Mouse (Mus musculus) forebrain, embryonic 15.5 days (tissue): ENCODE results near the gene Rpl19. TPM values are rescaled to one million over a fixed set of nuclear protein-coding genes. Genes with fewer than 3 reads are reported as not detected.
A peak's percentile ranks its signal among the peaks of the same experiment; 100 is the strongest.

Experiments used
- ATAC-seq: fragments of 200-750 bp; cut with Nextera tagmentation; replicated peaks from 2 replicates; pipeline ENCODE4 v1.8.0; 2017; ENCODE audit warnings: mild to moderate bottlenecking, moderate TSS enrichment, moderate library complexity
- H3K27ac ChIP-seq: fragments of 300-500 bp; sonication (generic); replicated peaks from 2 replicates; pipeline ENCODE4 v1.5.1; 2015; ENCODE audit warnings: mild to moderate bottlenecking, inconsistent platforms
- H3K27me3 ChIP-seq: fragments of 300-500 bp; sonication (generic); 2 replicates; pipeline ENCODE4 v1.6.1; 2015; ENCODE audit warnings: inconsistent platforms
- H3K36me3 ChIP-seq: fragments of 300-500 bp; sonication (generic); 2 replicates; pipeline ENCODE4 v1.6.1; 2015; ENCODE audit warnings: mild to moderate bottlenecking, inconsistent platforms
- H3K4me1 ChIP-seq: fragments of 300-500 bp; sonication (generic); 2 replicates; pipeline ENCODE4 v1.6.1; 2015; ENCODE audit warnings: inconsistent platforms
- H3K4me2 ChIP-seq: fragments of 300-500 bp; sonication (generic); replicated peaks from 2 replicates; pipeline ENCODE4 v1.6.1; 2015; ENCODE audit warnings: mild to moderate bottlenecking, inconsistent platforms
- H3K4me3 ChIP-seq: fragments of 300-500 bp; sonication (generic); 2 replicates; pipeline ENCODE4 v1.5.1; 2015; ENCODE audit warnings: mild to moderate bottlenecking, inconsistent platforms
- H3K9ac ChIP-seq: fragments of 300-500 bp; sonication (generic); replicated peaks from 2 replicates; pipeline ENCODE4 v1.6.1; 2015; ENCODE audit warnings: mild to moderate bottlenecking, inconsistent platforms
- H3K9me3 ChIP-seq: fragments of 300-500 bp; sonication (generic); 2 replicates; pipeline ENCODE4 v1.6.1; 2016; ENCODE audit warnings: inconsistent platforms
- WGBS: fragments of 180-500 bp; shearing (Covaris S2); methylation state at CpG from one replicate; pipeline ENCODE4 v1.1.7; 2015; ENCODE audit warnings: mixed read lengths; 5-methylcytosine and 5-hydroxymethylcytosine counted together
- polyA plus RNA-seq: library from polyadenylated mRNA; unstranded; fragments of >200 nt; fragmentation: Nextera tagmentation; extraction: Ambion mirVana; gene quantifications from 2 replicates; pipeline ENCODE4 v1.2.1, GENCODE M21; 2015

Gene Rpl19
- polyA plus RNA-seq, 1 experiment from 2014 or later, result 667 TPM

DNA sequence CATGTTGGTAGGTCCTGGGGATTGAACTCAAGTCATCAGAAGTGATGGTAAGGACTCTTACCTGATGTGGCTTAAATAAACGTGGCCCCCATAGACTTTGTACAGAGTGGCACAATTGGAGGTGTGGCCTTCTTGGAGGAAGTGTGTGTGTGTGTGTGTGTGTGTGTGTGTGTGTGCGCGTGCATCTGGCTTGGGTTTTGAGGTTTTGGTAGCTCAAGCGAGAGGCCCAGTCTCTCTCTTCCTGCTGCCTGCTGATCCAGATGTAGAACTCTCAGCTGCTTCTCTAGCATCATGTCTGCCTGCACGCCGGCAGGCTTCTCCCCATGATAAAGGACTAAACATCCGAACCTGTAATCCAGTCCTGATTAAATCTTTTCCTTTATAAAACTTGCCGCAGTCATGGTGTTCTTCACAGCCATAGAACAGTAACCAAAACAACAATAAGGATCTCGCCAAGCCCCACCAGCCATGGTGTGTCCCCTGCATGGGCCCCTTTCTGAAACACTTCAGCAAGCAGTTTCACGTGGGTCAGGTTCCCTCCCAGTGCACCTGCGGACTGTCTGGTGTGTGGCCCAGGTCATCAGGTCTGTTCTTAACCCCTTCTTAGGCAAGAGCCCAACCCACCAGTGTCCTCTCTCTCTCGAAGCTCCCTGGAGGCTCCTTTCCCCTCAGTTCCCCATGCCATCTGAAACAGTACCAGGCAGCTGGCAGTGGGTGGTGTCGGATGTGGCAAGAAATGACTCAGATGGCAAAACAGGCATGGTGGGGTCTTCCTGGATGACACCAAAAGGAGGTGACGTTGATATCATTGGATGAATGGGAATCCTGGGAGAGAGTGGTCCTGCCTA lies 23.4 kb downstream of the Rpl19 start:
- Histone ChIP-seq H3K4me1 (peaks cover 40% of the 10 kb centered on the region), H3K4me2 (no peak overlapping the region), H3K9me3 (no peaks in the 10 kb centered on the region), H3K9ac (no peak overlapping the region), H3K27ac (no peak overlapping the region), H3K36me3 (no peaks in the 10 kb centered on the region), H3K4me3 (no peak overlapping the region), H3K27me3 (peaks cover 35% of the 10 kb centered on the region)
- no peak for ATAC-seq
- WGBS, result 73% methylated on average over 14 of the region's 14 CpGs

GRCm38 (mm10) chr11:98050520-98050815 lies 24.0 kb downstream of the Rpl19 start:
- Histone ChIP-seq H3K9me3 (no peaks in the 10 kb centered on the region), H3K27ac (no peak overlapping the region), H3K9ac (no peak overlapping the region), H3K36me3 (no peaks in the 10 kb centered on the region), H3K4me3 (no peak overlapping the region), H3K4me2 (no peak overlapping the region), H3K4me1 (peaks cover 40% of the 10 kb centered on the region), H3K27me3 (peaks cover 40% of the 10 kb centered on the region)
- no peak for ATAC-seq
- 0% methylated on average over 2 of the region's 2 CpGs for WGBS

- ATAC-seq, result no peak
- Histone ChIP-seq H3K4me2 (no peak overlapping the region), H3K27me3 (peaks cover 44% of the 10 kb centered on the region), H3K4me3 (no peak overlapping the region), H3K9me3 (no peaks in the 10 kb centered on the region), H3K27ac (no peak overlapping the region), H3K9ac (no peak overlapping the region), H3K4me1 (peaks cover 40% of the 10 kb centered on the region), H3K36me3 (no peaks in the 10 kb centered on the region)
- WGBS, result 17% methylated on average over 2 of the region's 2 CpGs
Measured at GRCm38 (mm10) chr11:98050940-98051339, 24.4 kb downstream of the Rpl19 start.

- peaks cover 40% of the 10 kb centered on the region for H3K4me1 ChIP-seq
- no peaks in the 10 kb centered on the region for H3K9me3 ChIP-seq
- H3K4me2 ChIP-seq, result peak overlapping the region; percentile 60
- 7% methylated on average over 12 of the region's 12 CpGs for WGBS
- peaks cover 44% of the 10 kb centered on the region for H3K27me3 ChIP-seq
- H3K36me3 ChIP-seq, result no peaks in the 10 kb centered on the region
- H3K4me3 ChIP-seq, result peak overlapping the region; percentile 50
- peak; percentile 26; the same call in 1 of the 2 replicates for ATAC-seq
- H3K9ac ChIP-seq, result no peak overlapping the region
- H3K27ac ChIP-seq, result no peak overlapping the region
Measured at GRCm38 (mm10) chr11:98051611-98052128, 25.2 kb downstream of the Rpl19 start.

DNA sequence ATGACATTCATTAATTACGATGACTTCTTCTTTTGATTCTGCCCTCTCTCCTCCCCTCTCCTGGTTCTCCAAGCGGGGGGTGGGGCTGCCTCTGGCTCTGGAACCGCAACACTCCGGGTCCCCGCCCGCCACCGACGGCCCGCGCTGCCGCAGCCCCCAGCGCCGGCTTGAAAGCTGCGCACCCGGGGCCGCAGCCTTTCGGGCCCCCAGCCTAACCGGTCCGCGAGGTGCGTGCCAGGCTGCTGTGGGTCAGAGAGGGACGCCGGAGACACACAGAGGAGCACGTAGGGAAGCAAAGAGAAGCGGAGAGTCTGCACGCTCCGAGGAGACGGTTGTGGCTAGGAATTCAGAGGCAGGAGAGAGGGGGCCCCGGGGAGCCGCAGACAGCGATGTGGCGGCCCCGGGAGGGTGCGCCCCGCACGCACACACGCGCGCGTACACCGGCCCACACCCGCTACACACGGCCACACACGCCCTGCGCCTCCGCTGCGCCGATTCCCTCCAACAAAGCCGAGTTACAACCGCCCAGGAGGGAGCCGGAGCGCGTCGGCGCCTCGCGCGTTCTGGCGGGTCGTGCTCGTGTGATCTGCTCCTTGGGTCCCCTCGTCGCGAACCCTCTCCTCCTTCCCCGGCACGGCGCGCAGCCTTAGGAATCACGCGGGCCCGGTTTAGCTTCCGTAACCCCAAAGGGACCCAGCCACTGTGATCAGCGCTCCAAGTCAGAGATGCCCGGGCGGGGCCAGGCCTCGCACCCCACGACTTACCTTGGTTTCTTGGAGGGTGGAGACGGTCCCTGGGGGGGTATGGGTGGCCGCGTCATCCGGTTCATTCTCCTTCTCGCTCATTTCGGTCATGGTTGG lies 25.8 kb downstream of the Rpl19 start:
- peak overlapping the region; percentile 53 for H3K9ac ChIP-seq
- WGBS, result under 1% methylated on average over 81 of the region's 83 CpGs
- peak overlapping the region; percentile 60 for H3K4me2 ChIP-seq
- peaks cover 44% of the 10 kb centered on the region for H3K27me3 ChIP-seq
- peak; percentile 33 for ATAC-seq
- peak overlapping the region; percentile 53 for H3K27ac ChIP-seq
- H3K9me3 ChIP-seq, result no peaks in the 10 kb centered on the region
- H3K4me1 ChIP-seq, result peaks cover 38% of the 10 kb centered on the region
- peak overlapping the region; percentile 50 for H3K4me3 ChIP-seq
- no peaks in the 10 kb centered on the region for H3K36me3 ChIP-seq

DNA sequence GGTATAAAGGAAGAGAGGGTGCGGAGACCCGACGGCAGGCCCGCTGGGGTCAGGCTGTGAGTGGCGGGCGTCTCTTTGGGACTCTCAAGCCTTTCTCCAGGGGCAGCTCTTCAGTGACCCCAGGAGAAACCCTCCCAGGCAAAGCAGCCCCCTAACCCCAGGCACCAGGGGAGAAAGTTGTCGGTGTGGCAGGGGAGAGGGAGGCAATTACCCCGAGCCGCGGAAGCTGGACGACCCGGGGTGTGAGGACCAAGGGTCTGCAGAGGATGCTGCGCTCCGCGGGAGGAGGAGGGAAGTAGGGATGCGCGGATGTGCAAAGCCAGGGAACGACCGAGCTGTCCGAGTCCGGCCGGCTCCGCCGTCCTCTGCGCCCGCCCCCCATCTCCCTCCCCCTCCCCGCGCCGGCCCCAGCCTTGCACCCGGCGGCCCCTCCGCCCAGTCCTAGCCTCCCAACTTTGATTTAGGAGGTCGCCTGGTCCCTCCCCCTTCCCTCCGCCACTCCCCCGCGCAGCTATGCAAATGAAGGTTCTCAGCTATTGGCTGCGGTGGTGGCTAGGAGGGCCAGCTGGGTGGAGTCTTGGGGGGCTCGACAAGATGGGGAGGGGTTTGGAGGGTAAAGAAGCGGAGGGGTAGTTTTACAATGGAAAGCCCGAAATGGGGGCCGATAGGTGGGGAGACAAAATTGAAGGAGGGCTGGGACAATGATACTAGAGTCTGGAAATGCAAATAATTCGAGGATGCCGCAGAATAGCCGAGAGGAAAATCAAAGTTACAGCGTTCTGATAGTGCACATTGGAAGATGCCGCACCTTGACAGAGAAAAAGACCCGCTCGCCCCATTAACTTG lies 26.7 kb downstream of the Rpl19 start, which contains the start of gene Stac2:
Gene Stac2 (minus strand): TSS at position 474 of the 846 bp plus-strand sequence.
- peak; percentile 85 for ATAC-seq
- 1% methylated on average over 47 of the region's 48 CpGs for WGBS
- peaks cover 31% of the 10 kb centered on the region for H3K4me1 ChIP-seq
- peak within 1 kb of the TSS; percentile 53 for H3K27ac ChIP-seq
- H3K27me3 ChIP-seq, result peaks cover 44% of the 10 kb centered on the region
- no peaks in the 10 kb centered on the region for H3K9me3 ChIP-seq
- H3K4me2 ChIP-seq, result peak within 1 kb of the TSS; percentile 60
- peak within 1 kb of the TSS; percentile 53 for H3K9ac ChIP-seq
- peak within 1 kb of the TSS; percentile 50 for H3K4me3 ChIP-seq
- H3K36me3 ChIP-seq, result no peaks in the 10 kb centered on the region

GRCm38 (mm10) chr11:98057466-98057865 lies 31.0 kb downstream of the Rpl19 start:
- WGBS, result 32% methylated on average over 9 of the region's 9 CpGs
- Histone ChIP-seq H3K27me3 (peaks cover 15% of the 10 kb centered on the region; the same call in 1 of the 2 replicates), H3K9ac (no peak overlapping the region), H3K27ac (no peak overlapping the region), H3K4me3 (no peak overlapping the region), H3K36me3 (no peaks in the 10 kb centered on the region), H3K9me3 (no peaks in the 10 kb centered on the region), H3K4me1 (peaks cover 24% of the 10 kb centered on the region), H3K4me2 (no peak overlapping the region)
- ATAC-seq, result no peak

- 86% methylated on average over 5 of the region's 5 CpGs for WGBS
- H3K4me3 ChIP-seq, result no peak overlapping the region
- ATAC-seq, result no peak
Measured at GRCm38 (mm10) chr11:98057998-98058397, 31.5 kb downstream of the Rpl19 start.

GRCm38 (mm10) chr11:98059662-98060061 lies 33.2 kb downstream of the Rpl19 start:
- WGBS, result 68% methylated on average over 7 of the region's 7 CpGs
- Histone ChIP-seq H3K4me2 (no peak overlapping the region), H3K4me1 (peaks cover 12% of the 10 kb centered on the region; the same call in 1 of the 2 replicates), H3K27ac (no peak overlapping the region), H3K27me3 (peaks cover 11% of the 10 kb centered on the region; the same call in 1 of the 2 replicates), H3K9me3 (no peaks in the 10 kb centered on the region), H3K9ac (no peak overlapping the region), H3K36me3 (no peaks in the 10 kb centered on the region), H3K4me3 (no peak overlapping the region)
- no peak for ATAC-seq

More at GRCm38 (mm10) chr11:98057998-98058397, 31.5 kb downstream of the Rpl19 start:
- Histone ChIP-seq H3K4me2 (no peak overlapping the region), H3K27ac (no peak overlapping the region), H3K9ac (no peak overlapping the region), H3K4me1 (peaks cover 18% of the 10 kb centered on the region), H3K36me3 (no peaks in the 10 kb centered on the region), H3K9me3 (no peaks in the 10 kb centered on the region), H3K27me3 (peaks cover 11% of the 10 kb centered on the region; the same call in 1 of the 2 replicates)

DNA sequence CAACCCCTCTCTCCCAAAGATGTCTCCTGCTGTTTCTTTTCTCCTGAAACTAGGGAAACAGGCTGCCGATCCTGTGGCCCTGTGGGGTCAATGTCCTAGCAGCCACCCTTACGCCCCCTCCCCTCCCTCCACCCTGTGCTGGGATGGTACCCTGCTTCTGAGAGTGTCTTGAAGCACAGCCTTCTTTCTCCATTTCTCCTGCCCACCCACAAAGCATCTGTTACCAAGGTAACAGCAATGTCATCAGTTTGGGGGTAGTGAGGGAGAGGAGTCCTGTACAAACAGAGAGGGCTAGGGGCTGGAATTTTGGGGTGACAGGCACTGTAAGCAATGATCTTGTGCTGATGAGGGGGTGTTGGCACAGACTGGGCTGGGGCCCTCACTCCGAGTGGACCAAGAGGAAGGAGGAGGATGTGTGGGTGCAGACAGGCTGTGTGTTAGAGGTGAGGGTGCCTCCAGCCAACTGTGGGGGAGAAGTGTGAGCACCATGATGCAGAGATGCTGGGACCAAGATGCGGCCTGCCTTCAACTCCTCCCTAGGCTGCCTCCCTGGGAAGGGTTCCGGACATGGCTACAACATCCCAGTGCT lies 33.7 kb downstream of the Rpl19 start:
- H3K4me2 ChIP-seq, result no peak overlapping the region
- ATAC-seq, result no peak
- H3K9ac ChIP-seq, result no peak overlapping the region
- peaks cover 6% of the 10 kb centered on the region; the same call in 1 of the 2 replicates for H3K27me3 ChIP-seq
- WGBS, result 76% methylated on average over 5 of the region's 5 CpGs
- H3K36me3 ChIP-seq, result no peaks in the 10 kb centered on the region
- H3K4me3 ChIP-seq, result no peak overlapping the region
- H3K9me3 ChIP-seq, result no peaks in the 10 kb centered on the region
- peaks cover 12% of the 10 kb centered on the region; the same call in 1 of the 2 replicates for H3K4me1 ChIP-seq
- H3K27ac ChIP-seq, result no peak overlapping the region

- Histone ChIP-seq H3K27ac (no peak overlapping the region), H3K4me2 (no peak overlapping the region), H3K36me3 (no peaks in the 10 kb centered on the region), H3K9me3 (no peaks in the 10 kb centered on the region), H3K9ac (no peak overlapping the region), H3K27me3 (no peaks in the 10 kb centered on the region), H3K4me3 (no peak overlapping the region), H3K4me1 (peaks cover 12% of the 10 kb centered on the region; the same call in 1 of the 2 replicates)
- 85% methylated on average over 3 of the region's 3 CpGs for WGBS
- ATAC-seq, result no peak
Measured at GRCm38 (mm10) chr11:98061441-98061840, 34.9 kb downstream of the Rpl19 start.
